Comparison of ENCODE assay signal across 28 mouse cellular contexts in the genomic region with DNA sequence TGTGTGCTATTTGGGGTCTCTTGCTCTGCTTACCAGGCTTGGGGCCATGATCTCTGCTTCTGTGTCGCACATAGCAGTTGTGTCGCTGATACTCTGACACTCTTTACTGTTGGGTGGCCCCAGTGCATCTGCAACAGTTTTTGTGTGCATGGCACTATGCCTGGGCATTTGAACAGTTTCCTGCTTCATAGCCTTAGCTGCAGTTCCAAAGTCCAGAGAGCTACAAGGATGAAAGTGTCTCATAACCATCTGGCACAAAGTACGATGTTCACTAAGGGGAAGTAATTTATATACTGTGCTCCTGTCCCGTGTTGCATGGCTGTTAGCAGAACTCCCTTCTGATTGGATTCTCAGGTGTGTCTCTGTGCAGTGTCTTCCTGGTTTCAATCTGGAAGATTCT. TPM values are rescaled to one million over a fixed set of nuclear protein-coding genes. Genes with fewer than 3 reads are reported as not detected.
DNase-seq lines count a peak whose midpoint lies in the region; ATAC-seq and TF ChIP-seq lines count a peak whose summit lies in the region.
"Had no signal": no experiment of that assay in that cellular context is flagged by ENCODE, and none has a peak within 500 bp of the region (broad histone marks: within the 10 kb centered on the region; RNA-seq: fewer than 3 reads in every experiment).

No protein-coding gene starts in this region.

- no peak overlapping the region for H3K9ac ChIP-seq in liver, adult 2 months (ENCODE audit: low read depth, low read length)
- no peak overlapping the region for H3K9ac ChIP-seq in kidney, postnatal 0 days (ENCODE audit: low read depth, low read length)
- H3K9ac ChIP-seq: forebrain, embryonic 12.5 days; hindbrain, embryonic 12.5 days; limb, embryonic 12.5 days; midbrain, embryonic 13.5 days had no signal

- H3K79me2 ChIP-seq in liver, adult 2 months (ENCODE audit: control insufficient read depth, insufficient read depth, low read length), result peaks cover 32% of the 10 kb centered on the region; the same call in 1 of the 2 replicates

- TF ChIP-seq POLR2A in liver, adult 2 months (IDR thresholded peaks at IDR 0.05; ENCODE audit: extremely low read depth, insufficient read depth, low read length), result no peak

- TF ChIP-seq CTCF in liver, adult 2 months (IDR thresholded peaks at IDR 0.05; ENCODE audit: low read depth, low read length), result no peak
- no peak for TF ChIP-seq CTCF in kidney, postnatal 0 days (IDR thresholded peaks at IDR 0.05; ENCODE audit: low read depth)

- H3K27ac ChIP-seq in liver, adult 2 months (replicated peaks; ENCODE audit: insufficient read depth, low read depth, low read length), result peak overlapping the region; percentile 38
- no peak overlapping the region; the same call in 1 of the 2 replicates for H3K27ac ChIP-seq in kidney, postnatal 0 days
- H3K27ac ChIP-seq: forebrain, embryonic 12.5 days; hindbrain, embryonic 12.5 days; limb, embryonic 12.5 days; midbrain, embryonic 13.5 days had no signal

- no peaks in the 10 kb centered on the region for H3K27me3 ChIP-seq in liver, adult 2 months (ENCODE audit: control insufficient read depth, insufficient read depth, low read length)
- H3K27me3 ChIP-seq in kidney, postnatal 0 days (ENCODE audit: insufficient read depth, low read length), result no peaks in the 10 kb centered on the region
- H3K27me3 ChIP-seq: forebrain, embryonic 12.5 days; hindbrain, embryonic 12.5 days; limb, embryonic 12.5 days; midbrain, embryonic 13.5 days had no signal

- peak; percentile 59 for DNase-seq in kidney, adult 11 months
- no peak for DNase-seq in kidney, postnatal 4 days
- peak; percentile 91 for DNase-seq in liver, adult 2 months (ENCODE audit: extremely low read depth, low read depth, low spot score)
- no peak for DNase-seq in liver
- DNase-seq in kidney, postnatal 0 days (ENCODE audit: low spot score), result no peak
- no peak for DNase-seq in ovary, postnatal 14 days (ENCODE audit: low spot score)
- DNase-seq: B cell, adult 2 months; cerebellum, adult 18-20 months; gastrocnemius, postnatal 25 days; heart, postnatal 10 days; lung, postnatal 10 days; spleen, adult 18-20 months; thymus, adult 2 months had no signal

- peaks cover 32% of the 10 kb centered on the region for H3K4me1 ChIP-seq in liver, adult 2 months (ENCODE audit: control insufficient read depth, insufficient read depth, low read length)
- H3K4me1 ChIP-seq in kidney, postnatal 0 days (replicated peaks; ENCODE audit: insufficient read depth, low read length), result no peaks in the 10 kb centered on the region; the same call in 1 of the 2 replicates
- H3K4me1 ChIP-seq: forebrain, embryonic 12.5 days; hindbrain, embryonic 12.5 days had no signal

- no peak overlapping the region for H3K4me3 ChIP-seq in liver, adult 2 months (ENCODE audit: insufficient read depth, low read depth, low read length)
- H3K4me3 ChIP-seq in kidney, postnatal 0 days (replicated peaks; ENCODE audit: low read depth, low read length), result no peak overlapping the region
- H3K4me3 ChIP-seq: forebrain, embryonic 12.5 days; hindbrain, embryonic 12.5 days; limb, embryonic 12.5 days; midbrain, embryonic 13.5 days had no signal

- peak; percentile 38; the same call in 1 of the 2 replicates for ATAC-seq in kidney, postnatal 0 days (replicated peaks; ENCODE audit: low FRiP score, low read depth)
- no peak for ATAC-seq in activated CD4-positive, CD25-positive, alpha-beta regulatory T cell, adult 4 months
- ATAC-seq: inflammation-experienced regulatory T-cells, adult 6 months; midbrain, embryonic 13.5 days had no signal

- peaks cover 9% of the 10 kb centered on the region; the same call in 1 of the 2 replicates for H3K36me3 ChIP-seq in liver, adult 2 months (ENCODE audit: control insufficient read depth, insufficient read depth, low read length)
- H3K36me3 ChIP-seq in kidney, postnatal 0 days (ENCODE audit: insufficient read depth, low read length), result peaks cover 45% of the 10 kb centered on the region; the same call in 1 of the 2 replicates

- H3K9me3 ChIP-seq in kidney, postnatal 0 days (replicated peaks; ENCODE audit: low read length), result no peaks in the 10 kb centered on the region
- H3K9me3 ChIP-seq: forebrain, embryonic 12.5 days; hindbrain, embryonic 12.5 days; limb, embryonic 12.5 days; midbrain, embryonic 13.5 days had no signal

- WGBS in liver, adult 2 months, result 16% methylated on average over 4 of the region's 4 CpGs
- 75% methylated on average over 4 of the region's 4 CpGs for WGBS in kidney, postnatal 0 days

- no peak overlapping the region for H3K4me2 ChIP-seq in kidney, postnatal 0 days (ENCODE audit: low read length)
- H3K4me2 ChIP-seq: forebrain, embryonic 12.5 days; heart, embryonic 11.5 days; hindbrain, embryonic 12.5 days; limb, embryonic 12.5 days; midbrain, embryonic 13.5 days had no signal

RNA-seq across cellular contexts. Expression of a gene that starts 7.9 kb away (rescaled TPM):
- total RNA-seq in liver, adult 2 months (2014; rRNA removed), result 54.2 and 81.8 TPM in 2 replicates
- polyA plus RNA-seq in liver, adult 2 months (2012; rRNA removed), result 203 and 212 TPM in 2 replicates
- polyA plus RNA-seq in kidney, postnatal 0 days (2015; fragmentation: Nextera tagmentation; extraction: Ambion mirVana), result 58.4 and 61.7 TPM in 2 replicates
- 1 to 10 TPM; 7.0 to 8.3 TPM for polyA plus RNA-seq in activated CD4-positive, CD25-positive, alpha-beta regulatory T cell, adult 4 months (2017; shearing (Covaris generic))

RNA-seq across cellular contexts. Expression of a gene that starts 25.9 kb away (rescaled TPM):
- total RNA-seq in liver, adult 2 months (2014; rRNA removed), result 30.4 and 35.2 TPM in 2 replicates
- polyA plus RNA-seq in liver, adult 2 months (2012; rRNA removed), result 70.6 and 90.4 TPM in 2 replicates
- 95.0 and 103 TPM in 2 replicates for polyA plus RNA-seq in kidney, postnatal 0 days (2015; fragmentation: Nextera tagmentation; extraction: Ambion mirVana)
- 10 to 100 TPM; 24.2 to 30.1 TPM for polyA plus RNA-seq in activated CD4-positive, CD25-positive, alpha-beta regulatory T cell, adult 4 months (2017; shearing (Covaris generic))

RNA-seq across cellular contexts. Expression of a gene that starts 28.9 kb away (rescaled TPM):
- not detected in 2 replicates for total RNA-seq in liver, adult 2 months (2014; rRNA removed)
- polyA plus RNA-seq in liver, adult 2 months (2012; rRNA removed), result not detected in 2 replicates
- not detected in 2 replicates for polyA plus RNA-seq in kidney, postnatal 0 days (2015; fragmentation: Nextera tagmentation; extraction: Ambion mirVana)
- not detected for polyA plus RNA-seq in activated CD4-positive, CD25-positive, alpha-beta regulatory T cell, adult 4 months (2017; shearing (Covaris generic))
- total RNA-seq: adrenal gland, postnatal 4 days; gastrocnemius, postnatal 25 days; heart, postnatal 10 days; layer of hippocampus, postnatal 10 days; megakaryocyte, adult 5-6 weeks had no signal
- polyA plus RNA-seq: cortical plate, adult 2 months; embryonic facial prominence, embryonic 11.5 days; forebrain, embryonic 12.5 days; heart, embryonic 11.5 days; hindbrain, embryonic 12.5 days; inflammation-experienced regulatory T-cells, adult 6 months; limb, embryonic 12.5 days; liver, embryonic 16.5 days; midbrain, embryonic 13.5 days; neural tube, embryonic 14.5 days; stomach, embryonic 14.5 days; thymus, adult 2 months had no signal

RNA-seq across cellular contexts. Expression of a gene that starts 36.5 kb away (rescaled TPM):
- 0.18 and 0.20 TPM in 2 replicates for total RNA-seq in liver, adult 2 months (2014; rRNA removed)
- 1.9 and 2.2 TPM in 2 replicates for polyA plus RNA-seq in liver, adult 2 months (2012; rRNA removed)
- polyA plus RNA-seq in kidney, postnatal 0 days (2015; fragmentation: Nextera tagmentation; extraction: Ambion mirVana), result 48.7 and 54.0 TPM in 2 replicates
- 1 to 10 TPM; 1.2 to 2.8 TPM for polyA plus RNA-seq in activated CD4-positive, CD25-positive, alpha-beta regulatory T cell, adult 4 months (2017; shearing (Covaris generic))

RNA-seq across cellular contexts. Expression of a gene that starts 37.9 kb away (rescaled TPM):
- total RNA-seq in liver, adult 2 months (2014; rRNA removed), result 1.7 and 2.7 TPM in 2 replicates
- 0.45 TPM in 2 replicates for polyA plus RNA-seq in liver, adult 2 months (2012; rRNA removed)
- polyA plus RNA-seq in kidney, postnatal 0 days (2015; fragmentation: Nextera tagmentation; extraction: Ambion mirVana), result 0.79 and 0.83 TPM in 2 replicates
- under 1 TPM in 1 of 2 experiments, not detected in 1; 0.58 TPM for polyA plus RNA-seq in activated CD4-positive, CD25-positive, alpha-beta regulatory T cell, adult 4 months (2017; shearing (Covaris generic))
- total RNA-seq: layer of hippocampus, postnatal 10 days had no signal
- polyA plus RNA-seq: stomach, embryonic 14.5 days had no signal

Comparison
In these comparisons a context has a peak if more than half of its experiments do, and no peak if none do; other contexts are left out.
1. DNase-seq: peak in kidney, adult 11 months (single experiment) and liver, adult 2 months (single experiment); none in kidney, postnatal 4 days (0 of 2), liver (single experiment), kidney, postnatal 0 days (single experiment) and ovary, postnatal 14 days (single experiment).